Mouse (Mus musculus) heart, postnatal 0 days (tissue): ENCODE results near the gene Sept9. TPM values are rescaled to one million over a fixed set of nuclear protein-coding genes. Genes with fewer than 3 reads are reported as not detected.
A peak's percentile ranks its signal among the peaks of the same experiment; 100 is the strongest.

Experiments
- ATAC-seq: fragments of 200-750 bp; cut with Nextera tagmentation; 2 replicates; pipeline ENCODE4 v1.8.0; 2017; ENCODE audit warnings: low read depth, moderate number of reproducible peaks, moderate library complexity; ENCODE audit not compliant: insufficient read depth
- DNase-seq: peaks from one replicate; pipeline ENCODE4 v3.0.0-alpha.2; 2016; ENCODE audit warnings: low spot score
- H3K27ac ChIP-seq: fragments of 300-500 bp; sonication (generic); 2 replicates; pipeline ENCODE4 v1.5.1; 2014; ENCODE audit warnings: low read depth, mild to moderate bottlenecking
- H3K27me3 ChIP-seq: fragments of 300-500 bp; sonication (generic); 2 replicates; pipeline ENCODE4 v1.6.1; 2014; ENCODE audit warnings: low read length, mixed read lengths; ENCODE audit not compliant: control insufficient read depth, insufficient read depth
- H3K36me3 ChIP-seq: fragments of 300-500 bp; sonication (generic); replicated peaks from 2 replicates; pipeline ENCODE4 v1.6.1; 2014; ENCODE audit warnings: low read length, mixed read lengths; ENCODE audit not compliant: control insufficient read depth, insufficient read depth
- H3K4me1 ChIP-seq: fragments of 300-500 bp; sonication (generic); 2 replicates; pipeline ENCODE4 v1.6.1; 2014; ENCODE audit warnings: antibody characterized with exemption; ENCODE audit not compliant: control insufficient read depth, insufficient read depth
- H3K4me2 ChIP-seq: fragments of 300-500 bp; sonication (generic); 2 replicates; pipeline ENCODE4 v1.6.1; 2014; ENCODE audit warnings: low read depth, mild to moderate bottlenecking, low read length, moderate library complexity
- H3K4me3 ChIP-seq: fragments of 300-500 bp; sonication (generic); 2 replicates; pipeline ENCODE4 v1.5.1; 2014; ENCODE audit warnings: low read depth, low read length
- H3K9ac ChIP-seq: fragments of 300-500 bp; sonication (generic); replicated peaks from 2 replicates; pipeline ENCODE4 v1.6.1; 2014; ENCODE audit warnings: low read depth, low read length, mixed read lengths
- H3K9me3 ChIP-seq: fragments of 300-500 bp; sonication (generic); replicated peaks from 2 replicates; pipeline ENCODE4 v1.6.1; 2016; ENCODE audit warnings: low read length; ENCODE audit not compliant: control insufficient read depth
- CTCF ChIP-seq: IDR thresholded peaks from 2 replicates; pipeline ENCODE4 v1.5.1; 2016; ENCODE audit warnings: antibody characterized with exemption, control low read depth, low read depth
- EP300 ChIP-seq: IDR thresholded peaks from 2 replicates; pipeline ENCODE4 v1.6.1; 2016; ENCODE audit warnings: antibody characterized with exemption, low read depth
- WGBS: fragments of 180-500 bp; shearing (Covaris S2); extraction: QIAGEN DNeasy Blood & Tissue Kit; methylation state at CpG from one replicate; pipeline ENCODE4 v1.1.7; 2014; 5-methylcytosine and 5-hydroxymethylcytosine counted together
- polyA plus RNA-seq: library from polyadenylated mRNA; unstranded; fragments of >200 nt; fragmentation: Nextera tagmentation; extraction: Ambion mirVana; gene quantifications from 2 replicates; pipeline ENCODE4 v1.2.1, GENCODE M21; 2015
- total RNA-seq: library from RNA; depleted of rRNA; stranded (reverse); fragments of >200 nt; gene quantifications from 2 replicates; pipeline ENCODE4 v1.2.3, GENCODE M21; 2014; ENCODE audit warnings: low replicate concordance

The Sept9 gene
- total and polyA plus RNA-seq, 2 experiments from 2014 or later, result 31.6 to 64.2 TPM

- TF ChIP-seq EP300 (no peak), CTCF (peak; percentile 63)
- H3K4me2 ChIP-seq, result no peak overlapping the region
- ATAC-seq (peak; percentile 31; the same call in 1 of the 2 replicates), DNase-seq (peak; percentile 11)
- no peaks in the 10 kb centered on the region for H3K27me3 ChIP-seq
- H3K4me3 ChIP-seq, result no peak overlapping the region
- H3K36me3 ChIP-seq, result no peaks in the 10 kb centered on the region
- no peaks in the 10 kb centered on the region for H3K9me3 ChIP-seq
- 38% methylated on average over 5 of the region's 5 CpGs for WGBS
- no peak overlapping the region for H3K9ac ChIP-seq
- H3K27ac ChIP-seq, result no peak overlapping the region
- peaks cover 6% of the 10 kb centered on the region; the same call in 1 of the 2 replicates for H3K4me1 ChIP-seq
Observed at GRCm38 (mm10) chr11:117176304-117176703, 23.2 kb upstream of the Sept9 start.

GRCm38 (mm10) chr11:117176900-117177299 lies 22.6 kb upstream of the Sept9 start:
- DNase-seq, result no peak
- H3K9ac ChIP-seq, result no peak overlapping the region
- no peak overlapping the region for H3K4me3 ChIP-seq
- TF ChIP-seq CTCF (no peak), EP300 (no peak)
- H3K27me3 ChIP-seq, result no peaks in the 10 kb centered on the region
- no peak for ATAC-seq
- no peak overlapping the region for H3K27ac ChIP-seq
- H3K4me1 ChIP-seq, result peaks cover 6% of the 10 kb centered on the region; the same call in 1 of the 2 replicates
- no peak overlapping the region for H3K4me2 ChIP-seq
- no peaks in the 10 kb centered on the region for H3K36me3 ChIP-seq
- 71% methylated on average over 5 of the region's 5 CpGs for WGBS
- H3K9me3 ChIP-seq, result peaks cover 5% of the 10 kb centered on the region

- peak; percentile 81 for TF ChIP-seq CTCF
- TF ChIP-seq EP300, result no peak
- Histone ChIP-seq H3K4me2 (no peak overlapping the region), H3K36me3 (no peaks in the 10 kb centered on the region), H3K27ac (no peak overlapping the region), H3K4me1 (peaks cover 6% of the 10 kb centered on the region; the same call in 1 of the 2 replicates), H3K9ac (no peak overlapping the region), H3K9me3 (peaks cover 8% of the 10 kb centered on the region), H3K4me3 (no peak overlapping the region), H3K27me3 (no peaks in the 10 kb centered on the region)
- ATAC-seq (peak; percentile 80; the same call in 1 of the 2 replicates), DNase-seq (peak; percentile 82)
- WGBS, result 57% methylated on average over 8 of the region's 11 CpGs
Observed at GRCm38 (mm10) chr11:117177303-117177979, 22.0 kb upstream of the Sept9 start.

- Histone ChIP-seq H3K4me2 (no peak overlapping the region), H3K4me3 (no peak overlapping the region), H3K27me3 (no peaks in the 10 kb centered on the region), H3K27ac (no peak overlapping the region), H3K9ac (no peak overlapping the region), H3K4me1 (peaks cover 2% of the 10 kb centered on the region; the same call in 1 of the 2 replicates), H3K36me3 (no peaks in the 10 kb centered on the region), H3K9me3 (peaks cover 8% of the 10 kb centered on the region)
- TF ChIP-seq EP300 (no peak), CTCF (peak; percentile 34)
- DNase-seq (no peak), ATAC-seq (no peak)
- 83% methylated on average over 5 of the region's 5 CpGs for WGBS
Observed at GRCm38 (mm10) chr11:117179902-117180301, 19.6 kb upstream of the Sept9 start.

GRCm38 (mm10) chr11:117182808-117183207 lies 16.7 kb upstream of the Sept9 start:
- no peak for DNase-seq
- Histone ChIP-seq H3K9me3 (peaks cover 8% of the 10 kb centered on the region), H3K27ac (no peak overlapping the region), H3K36me3 (no peaks in the 10 kb centered on the region), H3K4me2 (no peak overlapping the region), H3K27me3 (no peaks in the 10 kb centered on the region), H3K4me3 (no peak overlapping the region), H3K4me1 (no peaks in the 10 kb centered on the region), H3K9ac (no peak overlapping the region)
- no peak for ATAC-seq
- WGBS, result 84% methylated on average over 3 of the region's 3 CpGs
- no peak for TF ChIP-seq EP300

GRCm38 (mm10) chr11:117183299-117183698 lies 16.2 kb upstream of the Sept9 start:
- WGBS, result 56% methylated on average over 3 of the region's 3 CpGs
- Histone ChIP-seq H3K36me3 (no peaks in the 10 kb centered on the region), H3K9me3 (peaks cover 8% of the 10 kb centered on the region), H3K27ac (no peak overlapping the region), H3K27me3 (no peaks in the 10 kb centered on the region), H3K4me3 (no peak overlapping the region), H3K9ac (no peak overlapping the region), H3K4me2 (no peak overlapping the region), H3K4me1 (no peaks in the 10 kb centered on the region)
- DNase-seq, result no peak
- TF ChIP-seq EP300 (no peak), CTCF (no peak)
- no peak for ATAC-seq
